Mouse (Mus musculus): ENCODE measurements around the gene Hnrnpc. TPM values are rescaled to one million over a fixed set of nuclear protein-coding genes. Genes with fewer than 3 reads are reported as not detected.
"Not testable (repeated sequence)": the region's sequence is repeated elsewhere in the genome, so short reads cannot be mapped to it uniquely, and the experiment has no call there.

Hnrnpc gene
- total and polyA plus RNA-seq, 3 experiments = 274 to 813 (median 370) TPM

GRCm38 (mm10) chr14:52044901-52045678, 58.7 kb downstream of the Hnrnpc start:
- dilution Hi-C loops (cut with MboI; ENCODE audit: extremely low pct_ligation_motif_present, extremely low pct_unique_long_range_greater_than_20kb, low sequenced_read_pairs) (no loop called here), in situ Hi-C loops (cut with MboI; ENCODE audit: low pct_ligation_motif_present, low pct_unique_long_range_greater_than_20kb, low sequenced_read_pairs) (no loop called here)
- Histone ChIP-seq H3K79me2 (replicated peaks; ENCODE audit: control insufficient read depth, extremely low read depth, insufficient read depth, poor library complexity, severe bottlenecking) (no peaks in the 10 kb centered on the region), H3K27me3 (replicated peaks) (peaks cover 2% of the 10 kb centered on the region), H3K36me3 (replicated peaks in 1 of 2; ENCODE audit: control insufficient read depth in 1 of 2, insufficient read depth in 1 of 2, low read length in 1 of 2) (no peaks in the 10 kb centered on the region), H3K4me3 (replicated peaks in 1 of 3; ENCODE audit: low read depth in 2 of 3, low read length in 2 of 3, poor library complexity in 1 of 3) (no peak overlapping the region), H3K9ac (ENCODE audit: insufficient read depth, low read depth) (peak overlapping the region; percentile 15), H3K4me1 (ENCODE audit: control insufficient read depth in 1 of 2, insufficient read depth in 2 of 2) (peaks cover 0 to 4% of the 10 kb centered on the region in 2 experiments; a peak in 1 of 4 replicates), H3K4me2 (ENCODE audit: insufficient read depth, low read depth, poor library complexity, severe bottlenecking) (no peak overlapping the region), H3K27ac (ENCODE audit: insufficient read depth, low read depth) (no peak overlapping the region), H3K9me3 (replicated peaks; ENCODE audit: low read length) (no peaks in the 10 kb centered on the region)
- TF ChIP-seq CTCF (conservative IDR thresholded peaks at IDR 0.05 in 1 of 2, IDR thresholded peaks at IDR 0.05 in 1 of 2; ENCODE audit: low read depth in 2 of 2, low read length in 2 of 2) (peak in 1 of 2 experiments; percentile 75; a peak in 2 of 4 replicates), JUN (IDR thresholded peaks at IDR 0.05; ENCODE audit: insufficient read depth, low read depth, low read length) (no peak), SMC3 (IDR thresholded peaks at IDR 0.05; ENCODE audit: low read depth, low read length) (peak; percentile 63), RAD21 (IDR thresholded peaks at IDR 0.05; ENCODE audit: low read depth, low read length) (peak; percentile 70)
- no peak for DNase-seq (ENCODE audit: extremely low read depth)

DNA sequence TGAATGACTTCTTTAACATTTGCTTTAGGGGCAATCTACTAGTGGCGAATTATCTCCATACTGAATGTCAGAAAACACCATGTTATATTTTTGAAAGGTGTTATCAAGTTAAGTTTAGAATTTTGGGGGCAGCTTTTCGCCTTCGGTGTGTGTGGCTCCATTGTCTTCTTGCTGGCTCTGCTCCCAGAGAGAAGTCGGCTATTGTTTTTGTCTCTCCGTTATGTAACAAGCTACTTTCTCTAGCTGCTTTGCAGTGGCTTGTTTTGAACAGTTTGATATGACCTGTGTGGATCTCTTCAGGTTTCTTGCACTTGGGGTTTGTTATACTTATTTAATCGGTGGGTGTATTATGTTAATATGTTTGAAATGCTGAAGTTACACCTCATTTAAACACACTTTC, 60.4 kb downstream of the Hnrnpc start:
- no peaks in the 10 kb centered on the region for H3K79me2 ChIP-seq (replicated peaks; ENCODE audit: control insufficient read depth, extremely low read depth, insufficient read depth, poor library complexity, severe bottlenecking)
- no peaks in the 10 kb centered on the region for H3K36me3 ChIP-seq (replicated peaks in 1 of 2; ENCODE audit: control insufficient read depth in 1 of 2, insufficient read depth in 1 of 2, low read length in 1 of 2)
- in situ Hi-C loops (cut with MboI; ENCODE audit: low pct_ligation_motif_present, low pct_unique_long_range_greater_than_20kb, low sequenced_read_pairs) (no loop called here), dilution Hi-C loops (cut with MboI; ENCODE audit: extremely low pct_ligation_motif_present, extremely low pct_unique_long_range_greater_than_20kb, low sequenced_read_pairs) (no loop called here)
- H3K4me1 ChIP-seq (ENCODE audit: control insufficient read depth in 1 of 2, insufficient read depth in 2 of 2) = peaks cover 0 to 4% of the 10 kb centered on the region in 2 experiments; a peak in 1 of 4 replicates
- H3K4me3 ChIP-seq (replicated peaks in 1 of 3; ENCODE audit: low read depth in 2 of 3, low read length in 2 of 3, poor library complexity in 1 of 3) = no peak overlapping the region
- no peaks in the 10 kb centered on the region for H3K9me3 ChIP-seq (replicated peaks; ENCODE audit: low read length)
- no peak overlapping the region for H3K9ac ChIP-seq (ENCODE audit: insufficient read depth, low read depth)
- TF ChIP-seq EP300 (IDR thresholded peaks at IDR 0.05; ENCODE audit: low read length) = no peak
- no peak for TF ChIP-seq PAX5 (IDR thresholded peaks at IDR 0.05; ENCODE audit: low read length)
- no peak for TF ChIP-seq HCFC1 (IDR thresholded peaks at IDR 0.05; ENCODE audit: low read depth, low read length)
- TF ChIP-seq TCF12 (IDR thresholded peaks at IDR 0.05; ENCODE audit: low read depth, low read length) = no peak
- TF ChIP-seq CHD1 (IDR thresholded peaks at IDR 0.05; ENCODE audit: low read depth, low read length) = no peak
- no peak for TF ChIP-seq SIN3A (IDR thresholded peaks at IDR 0.05; ENCODE audit: low read length)
- TF ChIP-seq MAZ (IDR thresholded peaks at IDR 0.05; ENCODE audit: low read depth, low read length) = no peak
- TF ChIP-seq POLR2A (IDR thresholded peaks at IDR 0.05; ENCODE audit: low read depth, low read length) = no peak
- no peak for TF ChIP-seq ELF1 (IDR thresholded peaks at IDR 0.05; ENCODE audit: low read depth, low read length)
- H3K27ac ChIP-seq (ENCODE audit: insufficient read depth, low read depth) = no peak overlapping the region
- H3K27me3 ChIP-seq (replicated peaks) = peaks cover 6% of the 10 kb centered on the region
- DNase-seq (ENCODE audit: extremely low read depth) = no peak
- H3K4me2 ChIP-seq (ENCODE audit: insufficient read depth, low read depth, poor library complexity, severe bottlenecking) = no peak overlapping the region

DNA sequence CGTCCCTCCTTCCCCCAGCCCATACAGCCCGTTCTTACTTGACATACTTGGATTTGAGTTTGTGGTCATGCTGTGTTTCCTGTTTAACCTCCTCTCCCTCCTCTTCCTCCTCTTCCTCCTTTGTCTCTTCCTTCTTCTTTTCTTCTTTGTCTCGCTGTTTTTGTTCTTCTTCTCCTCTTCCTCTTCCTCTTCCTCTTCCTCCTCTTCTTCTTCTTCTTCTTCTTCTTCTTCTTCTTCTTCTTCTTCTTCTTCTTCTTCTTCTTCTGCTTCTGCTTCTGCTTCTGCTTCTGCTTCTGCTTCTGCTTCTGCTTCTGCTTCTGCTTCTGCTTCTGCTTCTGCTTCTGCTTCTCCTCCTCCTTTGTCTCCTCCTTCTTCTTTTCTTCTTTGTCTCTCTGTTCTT, 61.5 kb downstream of the Hnrnpc start, which contains the start of gene Olfr221:
Olfr221 (minus strand) TSS at position 101 of the 400 bp plus-strand sequence.
- DNase-seq (ENCODE audit: extremely low read depth); H3K27ac ChIP-seq (ENCODE audit: insufficient read depth, low read depth); H3K4me2 ChIP-seq (ENCODE audit: insufficient read depth, low read depth, poor library complexity, severe bottlenecking); H3K9me3 ChIP-seq (replicated peaks; ENCODE audit: low read length); H3K79me2 ChIP-seq (replicated peaks; ENCODE audit: control insufficient read depth, extremely low read depth, insufficient read depth, poor library complexity, severe bottlenecking); H3K4me3 ChIP-seq (replicated peaks in 1 of 3; ENCODE audit: low read depth in 2 of 3, low read length in 2 of 3, poor library complexity in 1 of 3); H3K4me1 ChIP-seq (ENCODE audit: control insufficient read depth in 1 of 2, insufficient read depth in 2 of 2); H3K9ac ChIP-seq (ENCODE audit: insufficient read depth, low read depth); H3K36me3 ChIP-seq (replicated peaks in 1 of 2; ENCODE audit: control insufficient read depth in 1 of 2, insufficient read depth in 1 of 2, low read length in 1 of 2); in situ Hi-C loops (cut with MboI; ENCODE audit: low pct_ligation_motif_present, low pct_unique_long_range_greater_than_20kb, low sequenced_read_pairs); H3K27me3 ChIP-seq (replicated peaks); dilution Hi-C loops (cut with MboI; ENCODE audit: extremely low pct_ligation_motif_present, extremely low pct_unique_long_range_greater_than_20kb, low sequenced_read_pairs): not testable (repeated sequence)

All from CH12.LX (cell line).